Mouse (Mus musculus): ENCODE data around the gene C2cd5.

GRCm38 (mm10) chr6:143115011-143115445, 15.1 kb upstream of the C2cd5 start:
- TF ChIP-seq CTCF (IDR thresholded peaks at IDR 0.05) (no peak), EP300 (IDR thresholded peaks at IDR 0.05) (no peak)

All from lung, postnatal 0 days (tissue).